Mouse (Mus musculus): Measurements from ENCODE around the gene Klk1b3. TPM values are rescaled to one million over a fixed set of nuclear protein-coding genes. Genes with fewer than 3 reads are reported as not detected.
A peak's percentile ranks its signal among the peaks of the same experiment; 100 is the strongest.
"Not testable (repeated sequence)": the region's sequence is repeated elsewhere in the genome, so short reads cannot be mapped to it uniquely, and the experiment has no call there.

Gene Klk1b3
- polyA plus RNA-seq, 1 experiment from 2014 or later = 0.61 TPM

- no peak overlapping the region for H3K27ac ChIP-seq (ENCODE audit: low read length)
- H3K36me3 ChIP-seq (ENCODE audit: control insufficient read depth, insufficient read depth, low read length) = peaks cover 11% of the 10 kb centered on the region; the same call in 1 of the 2 replicates
- H3K4me2 ChIP-seq (ENCODE audit: low read depth, low read length) = peak overlapping the region; percentile 81
- peaks cover 11% of the 10 kb centered on the region for H3K4me1 ChIP-seq (ENCODE audit: control insufficient read depth, insufficient read depth, low read length)
- no peak for ATAC-seq (ENCODE audit: insufficient read depth, low FRiP score)
- no peaks in the 10 kb centered on the region for H3K27me3 ChIP-seq (ENCODE audit: control insufficient read depth, insufficient read depth, low read length)
- WGBS = 69% methylated on average over 2 of the region's 2 CpGs
- peak overlapping the region; percentile 96 for H3K4me3 ChIP-seq (replicated peaks; ENCODE audit: low read length)
- H3K9ac ChIP-seq (ENCODE audit: low read length) = peak overlapping the region; percentile 91
- no peaks in the 10 kb centered on the region for H3K9me3 ChIP-seq (replicated peaks; ENCODE audit: control insufficient read depth, low read length)
Observed at GRCm38 (mm10) chr7:44247971-44248370, 50.0 kb downstream of the Klk1b3 start.

GRCm38 (mm10) chr7:44249248-44249647, 51.3 kb downstream of the Klk1b3 start:
- no peaks in the 10 kb centered on the region for H3K27me3 ChIP-seq (ENCODE audit: control insufficient read depth, insufficient read depth, low read length)
- H3K9ac ChIP-seq (ENCODE audit: low read length) = no peak overlapping the region
- H3K36me3 ChIP-seq (ENCODE audit: control insufficient read depth, insufficient read depth, low read length) = peaks cover 11% of the 10 kb centered on the region; the same call in 1 of the 2 replicates
- no peak overlapping the region for H3K4me3 ChIP-seq (replicated peaks; ENCODE audit: low read length)
- H3K4me2 ChIP-seq (ENCODE audit: low read depth, low read length) = no peak overlapping the region
- H3K9me3 ChIP-seq (replicated peaks; ENCODE audit: control insufficient read depth, low read length) = no peaks in the 10 kb centered on the region
- no peak for ATAC-seq (ENCODE audit: insufficient read depth, low FRiP score)
- H3K27ac ChIP-seq (ENCODE audit: low read length) = no peak overlapping the region
- peaks cover 11% of the 10 kb centered on the region for H3K4me1 ChIP-seq (ENCODE audit: control insufficient read depth, insufficient read depth, low read length)
- WGBS = 91% methylated on average over 4 of the region's 4 CpGs

DNA sequence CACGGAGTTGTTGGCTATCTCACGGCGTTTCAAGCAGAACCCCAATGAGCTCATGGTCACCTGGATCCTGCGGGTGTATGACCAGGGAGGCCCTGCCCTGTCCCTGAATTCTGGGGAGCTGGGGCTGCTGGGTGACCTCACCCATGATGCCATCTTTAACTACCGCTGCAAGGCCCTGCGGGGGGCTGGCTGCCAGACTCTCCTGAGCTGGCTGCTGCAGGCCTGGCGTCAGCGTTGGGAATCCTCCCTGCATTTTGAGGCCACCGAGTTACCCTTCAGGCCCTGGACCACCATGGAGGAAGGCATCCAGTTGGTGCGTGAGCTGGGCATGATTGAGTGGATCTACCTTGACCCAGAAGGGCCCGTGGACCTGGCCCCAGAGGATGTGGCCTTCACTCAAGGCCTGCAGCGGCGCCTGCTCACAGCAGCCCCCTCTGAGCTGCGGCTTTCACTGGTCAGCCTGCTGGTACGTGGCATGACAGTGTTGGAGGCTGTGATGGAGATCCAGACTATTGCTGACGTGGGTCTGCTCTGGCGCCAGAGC, 52.8 kb downstream of the Klk1b3 start:
- not testable (repeated sequence) for H3K4me2 ChIP-seq (ENCODE audit: low read depth, low read length); H3K27me3 ChIP-seq (ENCODE audit: control insufficient read depth, insufficient read depth, low read length); H3K9me3 ChIP-seq (replicated peaks; ENCODE audit: control insufficient read depth, low read length); H3K9ac ChIP-seq (ENCODE audit: low read length); H3K4me1 ChIP-seq (ENCODE audit: control insufficient read depth, insufficient read depth, low read length); H3K4me3 ChIP-seq (replicated peaks; ENCODE audit: low read length); ATAC-seq (ENCODE audit: insufficient read depth, low FRiP score); H3K27ac ChIP-seq (ENCODE audit: low read length)
- H3K36me3 ChIP-seq (ENCODE audit: control insufficient read depth, insufficient read depth, low read length) = peaks cover 11% of the 10 kb centered on the region; the same call in 1 of the 2 replicates
- WGBS = 87% methylated on average over 17 of the region's 17 CpGs

Other genes starting within 250 kb of the Klk1b3 start
- gene Klk1b8, start 247.5 kb upstream of the Klk1b3 start, polyA plus RNA-seq (2015; fragmentation: Nextera tagmentation; extraction: Ambion mirVana) = 1.3 and 1.5 TPM in 2 replicates
- not detected in 2 replicates for gene Klk1b1, start 231.4 kb upstream of the Klk1b3 start, polyA plus RNA-seq (2015; fragmentation: Nextera tagmentation; extraction: Ambion mirVana)
- not detected in 2 replicates for gene Klk1b9, start 222.1 kb upstream of the Klk1b3 start, polyA plus RNA-seq (2015; fragmentation: Nextera tagmentation; extraction: Ambion mirVana)
- 0.36 TPM in 1 of 2 replicates, not detected in the other for gene Klk1b11, start 202.3 kb upstream of the Klk1b3 start, polyA plus RNA-seq (2015; fragmentation: Nextera tagmentation; extraction: Ambion mirVana)
- gene Klk1b26, start 186.0 kb upstream of the Klk1b3 start, polyA plus RNA-seq (2015; fragmentation: Nextera tagmentation; extraction: Ambion mirVana) = 0.94 TPM in 1 of 2 replicates, not detected in the other
- gene Klk1b27, start 145.9 kb upstream of the Klk1b3 start, polyA plus RNA-seq (2015; fragmentation: Nextera tagmentation; extraction: Ambion mirVana) = not detected in 2 replicates
- not detected in 2 replicates for gene Klk1b21, start 95.9 kb upstream of the Klk1b3 start, polyA plus RNA-seq (2015; fragmentation: Nextera tagmentation; extraction: Ambion mirVana)
- not detected in 2 replicates for gene Klk1b22, start 85.5 kb upstream of the Klk1b3 start, polyA plus RNA-seq (2015; fragmentation: Nextera tagmentation; extraction: Ambion mirVana)
- 0.25 TPM in 1 of 2 replicates, not detected in the other for gene Klk1b16, start 61.4 kb upstream of the Klk1b3 start, polyA plus RNA-seq (2015; fragmentation: Nextera tagmentation; extraction: Ambion mirVana)
- gene Klk1b24, start 10.0 kb upstream of the Klk1b3 start, polyA plus RNA-seq (2015; fragmentation: Nextera tagmentation; extraction: Ambion mirVana) = 0.41 TPM in 1 of 2 replicates, not detected in the other
- gene Klk1b4, start 9.2 kb downstream of the Klk1b3 start, polyA plus RNA-seq (2015; fragmentation: Nextera tagmentation; extraction: Ambion mirVana) = 0.72 and 0.90 TPM in 2 replicates
- 0.22 and 0.25 TPM in 2 replicates for gene Klk1b5, start 17.8 kb downstream of the Klk1b3 start, polyA plus RNA-seq (2015; fragmentation: Nextera tagmentation; extraction: Ambion mirVana)
- gene Klk1, start 27.2 kb downstream of the Klk1b3 start, polyA plus RNA-seq (2015; fragmentation: Nextera tagmentation; extraction: Ambion mirVana) = 30.6 and 59.7 TPM in 2 replicates
- gene Gm36864, start 38.0 kb downstream of the Klk1b3 start, polyA plus RNA-seq (2015; fragmentation: Nextera tagmentation; extraction: Ambion mirVana) = 0.13 TPM in 1 of 2 replicates, not detected in the other
- 1.4 and 1.6 TPM in 2 replicates for gene 1700028J19Rik, start 48.5 kb downstream of the Klk1b3 start, polyA plus RNA-seq (2015; fragmentation: Nextera tagmentation; extraction: Ambion mirVana)
- gene 2410002F23Rik, start 48.5 kb downstream of the Klk1b3 start, polyA plus RNA-seq (2015; fragmentation: Nextera tagmentation; extraction: Ambion mirVana) = 131 and 139 TPM in 2 replicates
- gene Acp4, start 59.2 kb downstream of the Klk1b3 start, polyA plus RNA-seq (2015; fragmentation: Nextera tagmentation; extraction: Ambion mirVana) = 0.27 TPM in 1 of 2 replicates, not detected in the other
- not detected in 2 replicates for gene Gm15517, start 63.3 kb downstream of the Klk1b3 start, polyA plus RNA-seq (2015; fragmentation: Nextera tagmentation; extraction: Ambion mirVana)
- 6.1 and 7.4 TPM in 2 replicates for gene Clec11a, start 108.7 kb downstream of the Klk1b3 start, polyA plus RNA-seq (2015; fragmentation: Nextera tagmentation; extraction: Ambion mirVana)
- 1.7 TPM in 2 replicates for gene Shank1, start 112.1 kb downstream of the Klk1b3 start, polyA plus RNA-seq (2015; fragmentation: Nextera tagmentation; extraction: Ambion mirVana)
- gene Syt3, start 185.9 kb downstream of the Klk1b3 start, polyA plus RNA-seq (2015; fragmentation: Nextera tagmentation; extraction: Ambion mirVana) = 1.3 and 1.5 TPM in 2 replicates
- gene 1700008O03Rik, start 187.6 kb downstream of the Klk1b3 start, polyA plus RNA-seq (2015; fragmentation: Nextera tagmentation; extraction: Ambion mirVana) = 0.84 and 1.2 TPM in 2 replicates
- 0.31 and 0.52 TPM in 2 replicates for gene Lrrc4b, start 230.8 kb downstream of the Klk1b3 start, polyA plus RNA-seq (2015; fragmentation: Nextera tagmentation; extraction: Ambion mirVana)

Data from stomach, embryonic 16.5 days (tissue).